Mouse (Mus musculus): ENCODE data around the gene 1500011B03Rik. TPM values are rescaled to one million over a fixed set of nuclear protein-coding genes. Genes with fewer than 3 reads are reported as not detected.

Gene 1500011B03Rik
- polyA plus RNA-seq, 1 experiment from 2014 or later: 302 TPM

GRCm38 (mm10) chr5:114779956-114780489 is 43.2 kb downstream of the 1500011B03Rik start:
- WGBS: 84% methylated on average over 7 of the region's 7 CpGs
- H3K4me1 ChIP-seq: peaks cover 55% of the 10 kb centered on the region

DNA sequence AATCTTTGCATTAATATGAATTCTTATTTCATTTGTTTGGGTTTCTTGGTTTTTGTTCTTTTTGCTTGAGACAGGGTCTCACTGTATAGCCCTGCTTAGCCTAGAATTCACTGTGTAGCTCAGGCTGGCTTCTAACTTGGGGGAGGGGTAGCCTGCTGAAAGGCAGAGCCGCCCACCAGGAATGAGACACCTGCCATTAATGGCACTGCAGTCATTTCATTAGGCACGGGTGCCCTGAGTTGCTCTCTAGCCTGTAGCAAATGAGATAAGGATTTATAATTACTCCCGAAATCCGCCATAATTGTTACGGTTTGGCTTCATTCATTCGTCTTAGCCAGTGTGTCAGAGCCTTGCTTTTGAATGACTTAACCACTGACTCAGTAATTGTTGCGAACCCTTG is 47.1 kb downstream of the 1500011B03Rik start:
- Histone ChIP-seq H3K4me1 (peaks cover 64% of the 10 kb centered on the region), H3K4me2 (peak overlapping the region; percentile 88), H3K36me3 (no peaks in the 10 kb centered on the region), H3K9ac (replicated peaks) (peak overlapping the region; percentile 100), H3K27ac (replicated peaks) (no peak overlapping the region), H3K9me3 (replicated peaks) (no peaks in the 10 kb centered on the region), H3K27me3 (replicated peaks) (no peaks in the 10 kb centered on the region), H3K4me3 (replicated peaks) (peak overlapping the region; percentile 99)
- WGBS: 34% methylated on average over 7 of the region's 7 CpGs
- ATAC-seq (ENCODE audit: low FRiP score): no peak

More at GRCm38 (mm10) chr5:114779956-114780489, 43.2 kb downstream of the 1500011B03Rik start:
- Histone ChIP-seq H3K4me3 (replicated peaks) (no peak overlapping the region), H3K4me2 (no peak overlapping the region), H3K27me3 (replicated peaks) (no peaks in the 10 kb centered on the region), H3K36me3 (no peaks in the 10 kb centered on the region), H3K27ac (replicated peaks) (no peak overlapping the region), H3K9me3 (replicated peaks) (no peaks in the 10 kb centered on the region), H3K9ac (replicated peaks) (no peak overlapping the region)
- ATAC-seq (ENCODE audit: low FRiP score): no peak

- Histone ChIP-seq H3K27ac (replicated peaks) (peak within 1 kb of the TSS; percentile 99), H3K9me3 (replicated peaks) (no peaks in the 10 kb centered on the region), H3K4me3 (replicated peaks) (peak within 1 kb of the TSS; percentile 99), H3K4me2 (peak within 1 kb of the TSS; percentile 88), H3K9ac (replicated peaks) (peak within 1 kb of the TSS; percentile 100), H3K36me3 (no peaks in the 10 kb centered on the region), H3K27me3 (replicated peaks) (no peaks in the 10 kb centered on the region), H3K4me1 (peaks cover 64% of the 10 kb centered on the region)
- WGBS: under 1% methylated on average over 54 of the region's 63 CpGs
- ATAC-seq (ENCODE audit: low FRiP score): peak; percentile 0; the same call in 1 of the 2 replicates
Observed at GRCm38 (mm10) chr5:114775056-114775979, 48.0 kb downstream of the 1500011B03Rik start, which contains the start of gene Git2. Gene Git2 (minus strand): TSS chr5:114775517.

DNA sequence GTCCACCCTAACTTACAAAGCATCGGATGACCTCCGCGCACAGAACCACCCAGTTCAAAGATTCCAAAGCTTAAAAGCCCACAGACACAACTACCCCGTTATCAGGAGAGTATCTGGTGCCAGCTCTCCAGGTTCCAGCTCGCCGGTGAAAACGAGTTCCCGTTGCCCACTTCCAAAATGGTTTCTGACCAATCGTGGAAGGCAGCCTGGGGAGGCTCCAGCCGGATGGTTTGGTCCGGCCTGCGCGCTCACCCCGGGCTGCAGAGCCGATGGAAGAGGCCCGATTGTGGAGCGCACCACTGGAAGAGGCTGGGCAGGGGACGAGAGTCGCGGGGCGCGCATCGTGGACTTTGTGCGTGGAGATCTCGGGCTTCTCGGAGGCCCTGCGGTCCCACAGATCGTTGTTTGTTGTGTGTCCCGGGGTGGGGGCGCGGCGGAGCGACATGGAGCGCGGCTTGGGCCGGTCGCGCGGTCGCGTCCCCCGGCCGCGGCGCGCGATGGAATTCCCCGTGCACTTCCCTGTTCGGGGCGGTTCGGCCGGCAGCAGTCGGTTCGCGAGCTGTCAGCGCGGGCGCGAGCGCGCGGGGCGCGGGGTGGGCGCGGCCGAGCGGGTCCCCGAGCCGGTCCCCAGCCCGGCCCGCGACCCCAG is 48.7 kb downstream of the 1500011B03Rik start, which contains the start of gene Ankrd13a:
TSS of gene Ankrd13a (plus strand) at position 275 of the 649 bp plus-strand sequence.
- H3K36me3 ChIP-seq: no peaks in the 10 kb centered on the region
- under 1% methylated on average over 73 of the region's 73 CpGs for WGBS
- ATAC-seq (ENCODE audit: low FRiP score): peak; percentile 81
- H3K4me3 ChIP-seq (replicated peaks): peak within 1 kb of the TSS; percentile 99
- H3K4me1 ChIP-seq: peaks cover 63% of the 10 kb centered on the region
- peak within 1 kb of the TSS; percentile 100 for H3K9ac ChIP-seq (replicated peaks)
- peak within 1 kb of the TSS; percentile 88 for H3K4me2 ChIP-seq
- H3K27me3 ChIP-seq (replicated peaks): no peaks in the 10 kb centered on the region
- H3K9me3 ChIP-seq (replicated peaks): no peaks in the 10 kb centered on the region
- peak within 1 kb of the TSS; percentile 99 for H3K27ac ChIP-seq (replicated peaks)

DNA sequence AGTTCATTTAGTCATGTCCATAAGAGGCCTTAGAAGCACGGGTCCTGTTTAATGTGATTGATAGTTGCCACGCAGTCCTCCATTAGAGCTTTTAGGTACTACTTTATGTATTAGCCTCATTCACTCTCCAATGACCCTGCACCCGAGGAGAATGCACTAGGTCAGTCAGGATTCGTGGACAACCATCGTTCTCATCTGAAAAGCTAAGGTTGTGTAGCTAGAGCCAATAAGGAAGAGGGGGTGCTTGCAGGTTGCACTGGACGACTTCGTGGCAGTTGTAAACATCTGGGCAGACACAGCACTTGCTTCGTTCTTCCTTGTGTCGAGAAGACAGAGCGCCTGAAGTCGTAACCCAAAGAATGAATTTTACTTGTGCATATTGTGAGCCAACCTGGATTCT is 49.5 kb downstream of the 1500011B03Rik start:
- 1% methylated on average over 11 of the region's 11 CpGs for WGBS
- ATAC-seq (ENCODE audit: low FRiP score): peak; percentile 7; the same call in 1 of the 2 replicates
- Histone ChIP-seq H3K4me2 (peak overlapping the region; percentile 88), H3K27ac (replicated peaks) (peak overlapping the region; percentile 99), H3K4me1 (peaks cover 63% of the 10 kb centered on the region), H3K9me3 (replicated peaks) (no peaks in the 10 kb centered on the region), H3K4me3 (replicated peaks) (peak overlapping the region; percentile 99), H3K9ac (replicated peaks) (peak overlapping the region; percentile 100), H3K36me3 (no peaks in the 10 kb centered on the region), H3K27me3 (replicated peaks) (no peaks in the 10 kb centered on the region)

GRCm38 (mm10) chr5:114773211-114773710 is 50.0 kb downstream of the 1500011B03Rik start:
- Histone ChIP-seq H3K36me3 (no peaks in the 10 kb centered on the region), H3K4me1 (peaks cover 59% of the 10 kb centered on the region), H3K27me3 (replicated peaks) (no peaks in the 10 kb centered on the region), H3K27ac (replicated peaks) (peak overlapping the region; percentile 99), H3K9me3 (replicated peaks) (no peaks in the 10 kb centered on the region), H3K9ac (replicated peaks) (peak overlapping the region; percentile 100), H3K4me2 (peak overlapping the region; percentile 88), H3K4me3 (replicated peaks) (peak overlapping the region; percentile 99)
- ATAC-seq (ENCODE audit: low FRiP score): peak; percentile 85
- WGBS: under 1% methylated on average over 39 of the region's 52 CpGs

DNA sequence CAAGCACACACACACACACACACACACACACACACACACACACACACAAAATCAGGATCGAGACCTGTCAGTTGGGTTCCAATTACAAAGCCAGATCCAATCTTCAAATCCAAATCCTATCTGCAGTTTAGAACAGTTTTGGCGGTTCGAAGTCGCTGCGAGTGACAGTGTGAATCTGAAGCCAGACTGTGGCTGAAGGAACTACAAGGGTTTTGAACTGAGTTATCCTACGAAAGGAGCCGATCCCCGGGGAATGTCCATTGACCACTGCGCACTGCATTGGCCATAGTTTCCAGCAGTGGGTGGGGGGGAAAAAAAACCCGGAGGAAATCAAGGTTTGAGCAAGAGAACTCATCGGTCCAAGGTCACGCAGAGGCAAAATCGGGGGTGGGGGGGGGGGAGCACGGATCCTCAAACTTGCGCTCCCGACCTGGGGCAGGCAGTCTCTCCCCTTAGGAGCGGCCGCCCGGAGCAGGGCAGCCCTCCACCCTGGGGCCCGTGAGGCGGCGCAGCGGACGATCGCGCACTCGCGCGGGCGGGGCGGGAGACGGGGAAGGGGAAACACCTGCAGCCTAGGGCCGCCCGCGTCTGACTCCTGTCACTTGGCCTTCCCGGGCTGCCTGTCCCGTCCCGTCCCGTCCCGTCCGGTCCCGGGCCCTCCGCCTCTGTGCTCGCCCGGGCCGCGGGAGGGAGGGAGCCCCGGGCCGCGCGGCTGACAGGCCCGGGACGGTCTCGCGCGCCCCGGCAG is 50.6 kb downstream of the 1500011B03Rik start:
- no peaks in the 10 kb centered on the region for H3K27me3 ChIP-seq (replicated peaks)
- H3K9ac ChIP-seq (replicated peaks): peak overlapping the region; percentile 100
- H3K36me3 ChIP-seq: no peaks in the 10 kb centered on the region
- peak; percentile 51 for ATAC-seq (ENCODE audit: low FRiP score)
- 1% methylated on average over 44 of the region's 57 CpGs for WGBS
- no peaks in the 10 kb centered on the region for H3K9me3 ChIP-seq (replicated peaks)
- peak overlapping the region; percentile 99 for H3K4me3 ChIP-seq (replicated peaks)
- H3K4me2 ChIP-seq: peak overlapping the region; percentile 88
- H3K27ac ChIP-seq (replicated peaks): peak overlapping the region; percentile 99
- peaks cover 52% of the 10 kb centered on the region for H3K4me1 ChIP-seq

- Histone ChIP-seq H3K27ac (replicated peaks) (no peak overlapping the region), H3K4me1 (peaks cover 44% of the 10 kb centered on the region), H3K36me3 (no peaks in the 10 kb centered on the region), H3K4me2 (peak overlapping the region; percentile 88), H3K27me3 (replicated peaks) (no peaks in the 10 kb centered on the region), H3K9me3 (replicated peaks) (no peaks in the 10 kb centered on the region), H3K4me3 (replicated peaks) (peak overlapping the region; percentile 99), H3K9ac (replicated peaks) (no peak overlapping the region)
- no peak for ATAC-seq (ENCODE audit: low FRiP score)
- 61% methylated on average over 8 of the region's 8 CpGs for WGBS
Observed at GRCm38 (mm10) chr5:114771796-114772195, 51.5 kb downstream of the 1500011B03Rik start.

GRCm38 (mm10) chr5:114769786-114770185 is 53.5 kb downstream of the 1500011B03Rik start:
- Histone ChIP-seq H3K9ac (replicated peaks) (no peak overlapping the region), H3K27ac (replicated peaks) (no peak overlapping the region), H3K36me3 (peaks cover 12% of the 10 kb centered on the region), H3K4me2 (no peak overlapping the region), H3K4me3 (replicated peaks) (no peak overlapping the region), H3K27me3 (replicated peaks) (no peaks in the 10 kb centered on the region), H3K9me3 (replicated peaks) (no peaks in the 10 kb centered on the region), H3K4me1 (peaks cover 31% of the 10 kb centered on the region)
- WGBS: 94% methylated on average over 8 of the region's 8 CpGs
- no peak for ATAC-seq (ENCODE audit: low FRiP score)

DNA sequence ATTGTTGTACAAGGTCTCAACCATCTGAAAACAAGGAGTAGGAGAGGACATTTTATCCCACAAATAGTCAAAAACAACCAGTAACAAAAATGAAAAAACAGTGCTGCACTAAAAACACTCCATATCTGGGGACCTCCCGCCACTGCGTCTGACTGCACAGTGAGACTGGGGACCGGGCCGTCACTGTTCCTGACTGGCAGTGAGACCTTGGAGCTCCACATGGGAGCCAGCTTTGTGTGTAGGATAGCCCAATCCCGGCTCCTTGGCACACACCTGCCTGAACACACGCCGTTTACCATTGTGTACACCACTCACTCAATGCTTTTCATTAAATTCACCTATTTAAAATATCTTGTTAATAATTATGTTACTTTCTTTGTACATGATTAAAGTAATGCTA is 56.1 kb downstream of the 1500011B03Rik start:
- Histone ChIP-seq H3K4me3 (replicated peaks) (no peak overlapping the region), H3K9me3 (replicated peaks) (no peaks in the 10 kb centered on the region), H3K27ac (replicated peaks) (no peak overlapping the region), H3K4me2 (no peak overlapping the region), H3K27me3 (replicated peaks) (no peaks in the 10 kb centered on the region), H3K9ac (replicated peaks) (no peak overlapping the region), H3K4me1 (peaks cover 23% of the 10 kb centered on the region), H3K36me3 (peaks cover 35% of the 10 kb centered on the region)
- 89% methylated on average over 7 of the region's 7 CpGs for WGBS
- no peak for ATAC-seq (ENCODE audit: low FRiP score)

DNA sequence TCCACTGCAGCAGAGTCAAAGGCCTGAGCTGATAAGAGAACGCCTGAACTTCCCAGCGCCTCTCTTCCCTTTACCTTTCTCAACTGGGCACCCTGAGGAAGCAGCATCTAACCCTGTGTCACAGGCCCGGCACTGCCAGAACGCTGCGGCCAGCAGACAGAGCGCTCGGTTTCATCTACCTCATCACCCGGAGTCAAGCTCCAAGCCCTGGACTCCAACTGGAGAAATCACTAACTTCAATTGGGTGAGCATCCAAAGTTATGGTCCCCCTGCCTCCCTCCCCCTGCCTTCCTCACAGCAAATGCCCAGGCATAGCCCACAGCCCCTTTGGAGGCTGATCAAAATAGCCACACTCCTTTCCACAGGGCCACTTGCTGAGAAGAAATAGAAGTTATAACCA is 56.6 kb downstream of the 1500011B03Rik start:
- Histone ChIP-seq H3K4me3 (replicated peaks) (no peak overlapping the region), H3K9me3 (replicated peaks) (no peaks in the 10 kb centered on the region), H3K4me2 (no peak overlapping the region), H3K27ac (replicated peaks) (no peak overlapping the region), H3K27me3 (replicated peaks) (no peaks in the 10 kb centered on the region), H3K4me1 (peaks cover 18% of the 10 kb centered on the region), H3K36me3 (peaks cover 40% of the 10 kb centered on the region), H3K9ac (replicated peaks) (no peak overlapping the region)
- WGBS: 91% methylated on average over 8 of the region's 8 CpGs
- ATAC-seq (ENCODE audit: low FRiP score): no peak
